Comparison of ENCODE assay signal across 20 mouse cellular contexts in genomic region chr9:122020321-122020720, GRCm38 (mm10).
"Had no signal": no experiment of that assay in that cellular context is flagged by ENCODE, and none has a peak within 500 bp of the region (broad histone marks: within the 10 kb centered on the region; RNA-seq: fewer than 3 reads in every experiment).

No protein-coding gene starts in this region.

- H3K36me3 ChIP-seq: lung, embryonic 15.5 days; midbrain, embryonic 10.5 days; midbrain, embryonic 12.5 days; neural tube, embryonic 13.5 days; neural tube, embryonic 15.5 days had no signal

- H3K4me3 ChIP-seq: lung, embryonic 15.5 days; megakaryocyte, embryonic 14.5 days; midbrain, embryonic 10.5 days; midbrain, embryonic 12.5 days; myocyte; neural tube, embryonic 13.5 days; neural tube, embryonic 15.5 days had no signal

- H3K27ac ChIP-seq: lung, embryonic 15.5 days; macrophage; midbrain, embryonic 10.5 days; midbrain, embryonic 12.5 days; neural tube, embryonic 13.5 days; neural tube, embryonic 15.5 days had no signal

- H3K27me3 ChIP-seq: lung, embryonic 15.5 days; neural tube, embryonic 13.5 days; neural tube, embryonic 15.5 days had no signal

- H3K9ac ChIP-seq: lung, embryonic 15.5 days; midbrain, embryonic 12.5 days; neural tube, embryonic 13.5 days; neural tube, embryonic 15.5 days had no signal

- DNase-seq: lung, adult 2 months; lung, postnatal 14 days; lung, postnatal 36 days; midbrain, embryonic 14.5 days; retina, postnatal 1 day; right cerebral cortex, adult 18-20 months; right cerebral cortex, postnatal 25 days; right cerebral cortex, postnatal 4 days; spleen, adult 18-20 months; thymus, adult 18-20 months; thymus, postnatal 14 days; thymus, postnatal 36 days had no signal
